Comparison of ENCODE assay signal across 21 mouse cellular contexts in the genomic region with DNA sequence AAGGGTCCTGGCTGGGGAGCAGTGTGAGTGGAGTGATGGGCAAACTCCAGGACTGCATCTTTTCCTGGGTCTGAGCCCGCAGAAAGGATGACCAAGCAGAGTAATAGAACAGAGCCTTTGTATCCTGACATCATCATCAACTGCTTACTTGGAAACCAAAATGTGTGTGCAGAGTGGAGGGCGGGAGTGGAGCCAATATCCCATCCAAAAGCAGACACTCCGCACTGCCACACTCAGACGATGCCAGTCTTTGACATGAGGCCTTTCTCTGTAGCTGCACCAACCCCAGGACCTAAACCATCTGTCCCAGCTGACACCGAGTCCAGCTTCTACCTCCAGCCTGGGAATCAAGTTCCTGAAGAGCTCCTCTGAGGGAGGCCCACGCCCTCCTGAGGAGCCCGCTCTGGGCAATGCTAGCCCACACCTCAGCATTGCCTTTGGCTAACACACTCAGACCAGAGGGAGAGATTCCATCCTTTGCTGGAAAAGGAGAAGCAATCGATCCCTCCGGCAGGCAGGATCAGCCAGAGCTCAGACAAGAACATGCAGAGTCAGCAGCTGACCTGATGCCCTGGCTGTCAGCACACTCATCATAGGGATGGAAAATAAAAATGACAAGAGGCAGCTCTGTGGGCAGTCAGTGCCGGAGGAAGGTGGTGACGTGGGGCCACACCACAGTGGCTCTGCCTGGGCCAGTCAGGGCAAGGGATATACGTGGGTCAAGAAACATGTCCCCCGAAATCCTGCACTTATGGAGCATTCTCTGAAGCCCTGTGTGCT. TPM values are rescaled to one million over a fixed set of nuclear protein-coding genes. Genes with fewer than 3 reads are reported as not detected.
DNase-seq lines count a peak whose midpoint lies in the region; ATAC-seq lines count a peak whose summit lies in the region.
"Had no signal": no experiment of that assay in that cellular context is flagged by ENCODE, and none has a peak within 500 bp of the region (broad histone marks: within the 10 kb centered on the region; RNA-seq: fewer than 3 reads in every experiment).

No protein-coding gene starts in this region.

- no peaks in the 10 kb centered on the region for H3K4me1 ChIP-seq in forebrain, embryonic 11.5 days (replicated peaks; ENCODE audit: control insufficient read depth, insufficient read depth, low read length)
- no peaks in the 10 kb centered on the region for H3K4me1 ChIP-seq in forebrain, embryonic 15.5 days
- peaks cover 12% of the 10 kb centered on the region; the same call in 1 of the 2 replicates for H3K4me1 ChIP-seq in heart, embryonic 10.5 days
- H3K4me1 ChIP-seq in hindbrain, embryonic 15.5 days (replicated peaks): no peaks in the 10 kb centered on the region
- H3K4me1 ChIP-seq in hindbrain, embryonic 13.5 days (replicated peaks): no peaks in the 10 kb centered on the region; the same call in none of the 2 replicates
- H3K4me1 ChIP-seq: embryonic facial prominence, embryonic 13.5 days; intestine, embryonic 15.5 days had no signal

- DNase-seq in forebrain, embryonic 11.5 days (ENCODE audit: low spot score): peak; percentile 32
- peak; percentile 73 for DNase-seq in heart, embryonic 10.5 days (ENCODE audit: low spot score)
- no peak for DNase-seq in heart, adult 11 months
- peak; percentile 10 for DNase-seq in lung, postnatal 10 days
- no peak for DNase-seq in lung, adult 18-20 months
- DNase-seq: adrenal gland, adult 2 months; adrenal gland, postnatal 25 days; cerebellum, adult 8-10 months; cerebellum, postnatal 36 days; gastrocnemius, postnatal 36 days; heart, adult 2 months; kidney, adult 18-20 months; kidney, postnatal 10 days had no signal

- H3K27me3 ChIP-seq in forebrain, embryonic 11.5 days (ENCODE audit: control insufficient read depth, insufficient read depth, low read length): no peaks in the 10 kb centered on the region
- H3K27me3 ChIP-seq in forebrain, embryonic 15.5 days: no peaks in the 10 kb centered on the region
- H3K27me3 ChIP-seq in heart, embryonic 10.5 days (ENCODE audit: insufficient read depth, poor library complexity, severe bottlenecking): no peaks in the 10 kb centered on the region
- H3K27me3 ChIP-seq in hindbrain, embryonic 15.5 days: no peaks in the 10 kb centered on the region
- no peaks in the 10 kb centered on the region for H3K27me3 ChIP-seq in hindbrain, embryonic 13.5 days
- H3K27me3 ChIP-seq: CH12.LX; embryonic facial prominence, embryonic 13.5 days; intestine, embryonic 15.5 days had no signal

- 94% methylated on average over 13 of the region's 13 CpGs for WGBS in forebrain, embryonic 11.5 days
- WGBS in forebrain, embryonic 15.5 days: 87% methylated on average over 13 of the region's 13 CpGs
- WGBS in heart, embryonic 10.5 days: 80% methylated on average over 13 of the region's 13 CpGs
- 79% methylated on average over 13 of the region's 13 CpGs for WGBS in hindbrain, embryonic 15.5 days
- WGBS in hindbrain, embryonic 13.5 days: 80% methylated on average over 13 of the region's 13 CpGs

- no peaks in the 10 kb centered on the region for H3K9me3 ChIP-seq in forebrain, embryonic 11.5 days (ENCODE audit: control insufficient read depth, low read length)
- H3K9me3 ChIP-seq in forebrain, embryonic 15.5 days: no peaks in the 10 kb centered on the region
- no peaks in the 10 kb centered on the region for H3K9me3 ChIP-seq in heart, embryonic 10.5 days
- H3K9me3 ChIP-seq in hindbrain, embryonic 15.5 days: no peaks in the 10 kb centered on the region
- no peaks in the 10 kb centered on the region for H3K9me3 ChIP-seq in hindbrain, embryonic 13.5 days
- H3K9me3 ChIP-seq: embryonic facial prominence, embryonic 13.5 days; intestine, embryonic 15.5 days had no signal

- no peak for ATAC-seq in forebrain, embryonic 11.5 days (replicated peaks; ENCODE audit: low FRiP score)
- ATAC-seq in forebrain, embryonic 15.5 days (replicated peaks): no peak
- peak; percentile 45; the same call in 1 of the 2 replicates for ATAC-seq in hindbrain, embryonic 15.5 days (ENCODE audit: low FRiP score, low read depth)
- ATAC-seq in hindbrain, embryonic 13.5 days (ENCODE audit: low FRiP score): no peak
- ATAC-seq: forebrain, embryonic 14.5 days; intestine, embryonic 15.5 days had no signal

- H3K36me3 ChIP-seq in forebrain, embryonic 11.5 days (ENCODE audit: control insufficient read depth, insufficient read depth, low read length): no peaks in the 10 kb centered on the region
- H3K36me3 ChIP-seq in forebrain, embryonic 15.5 days: no peaks in the 10 kb centered on the region
- H3K36me3 ChIP-seq in heart, embryonic 10.5 days: peaks cover 71% of the 10 kb centered on the region
- H3K36me3 ChIP-seq in hindbrain, embryonic 15.5 days: no peaks in the 10 kb centered on the region
- 0 out of 2 replicates have a peak, but pooled peaks cover 2% of the 10 kb centered on the region for H3K36me3 ChIP-seq in hindbrain, embryonic 13.5 days
- H3K36me3 ChIP-seq: embryonic facial prominence, embryonic 13.5 days; intestine, embryonic 15.5 days had no signal

- no peak overlapping the region for H3K27ac ChIP-seq in forebrain, embryonic 11.5 days (ENCODE audit: low read depth, low read length)
- no peak overlapping the region for H3K27ac ChIP-seq in forebrain, embryonic 15.5 days (replicated peaks)
- no peak overlapping the region for H3K27ac ChIP-seq in heart, embryonic 10.5 days
- H3K27ac ChIP-seq in hindbrain, embryonic 15.5 days (replicated peaks): no peak overlapping the region
- H3K27ac ChIP-seq in hindbrain, embryonic 13.5 days: no peak overlapping the region
- H3K27ac ChIP-seq: embryonic facial prominence, embryonic 13.5 days; heart, adult 2 months; intestine, embryonic 15.5 days had no signal

- H3K4me2 ChIP-seq in forebrain, embryonic 11.5 days (ENCODE audit: low read depth, low read length, severe bottlenecking): no peak overlapping the region
- no peak overlapping the region for H3K4me2 ChIP-seq in forebrain, embryonic 15.5 days (replicated peaks)
- no peak overlapping the region for H3K4me2 ChIP-seq in hindbrain, embryonic 15.5 days
- no peak overlapping the region for H3K4me2 ChIP-seq in hindbrain, embryonic 13.5 days
- H3K4me2 ChIP-seq: embryonic facial prominence, embryonic 13.5 days; intestine, embryonic 15.5 days had no signal

- no peak overlapping the region for H3K4me3 ChIP-seq in forebrain, embryonic 11.5 days (ENCODE audit: low read depth, low read length)
- no peak overlapping the region for H3K4me3 ChIP-seq in forebrain, embryonic 15.5 days
- no peak overlapping the region for H3K4me3 ChIP-seq in heart, embryonic 10.5 days
- no peak overlapping the region for H3K4me3 ChIP-seq in hindbrain, embryonic 15.5 days
- no peak overlapping the region for H3K4me3 ChIP-seq in hindbrain, embryonic 13.5 days
- H3K4me3 ChIP-seq: embryonic facial prominence, embryonic 13.5 days; heart, adult 2 months; intestine, embryonic 15.5 days had no signal

- no peak overlapping the region for H3K9ac ChIP-seq in forebrain, embryonic 11.5 days (ENCODE audit: low read length)
- H3K9ac ChIP-seq in forebrain, embryonic 15.5 days (replicated peaks): no peak overlapping the region
- H3K9ac ChIP-seq in hindbrain, embryonic 15.5 days: no peak overlapping the region
- no peak overlapping the region for H3K9ac ChIP-seq in hindbrain, embryonic 13.5 days
- H3K9ac ChIP-seq: embryonic facial prominence, embryonic 13.5 days; intestine, embryonic 15.5 days had no signal

RNA-seq across cellular contexts. Expression of gene Whamm, which starts 42.0 kb away (rescaled TPM):
- polyA plus RNA-seq in forebrain, embryonic 11.5 days (2014; fragmentation: Nextera tagmentation; extraction: Ambion mirVana): 5.3 and 7.1 TPM in 2 replicates
- polyA plus RNA-seq in forebrain, embryonic 15.5 days (2015; fragmentation: Nextera tagmentation; extraction: Ambion mirVana): 5.7 and 7.6 TPM in 2 replicates
- polyA plus RNA-seq in heart, embryonic 10.5 days (2016; fragmentation: Nextera tagmentation; extraction: Ambion mirVana): 3.9 and 4.0 TPM in 2 replicates
- 5.5 and 6.6 TPM in 2 replicates for polyA plus RNA-seq in hindbrain, embryonic 15.5 days (2015; fragmentation: Nextera tagmentation; extraction: Ambion mirVana)
- 6.2 TPM in 2 replicates for polyA plus RNA-seq in hindbrain, embryonic 13.5 days (2015; fragmentation: Nextera tagmentation; extraction: Ambion mirVana)

RNA-seq across cellular contexts. Expression of gene Fsd2, which starts 46.3 kb away (rescaled TPM):
- 0.15 and 0.25 TPM in 2 replicates for polyA plus RNA-seq in forebrain, embryonic 11.5 days (2014; fragmentation: Nextera tagmentation; extraction: Ambion mirVana)
- polyA plus RNA-seq in forebrain, embryonic 15.5 days (2015; fragmentation: Nextera tagmentation; extraction: Ambion mirVana): 0.31 and 0.34 TPM in 2 replicates
- 39.8 and 79.8 TPM in 2 replicates for polyA plus RNA-seq in heart, embryonic 10.5 days (2016; fragmentation: Nextera tagmentation; extraction: Ambion mirVana)
- 0.12 and 0.29 TPM in 2 replicates for polyA plus RNA-seq in hindbrain, embryonic 15.5 days (2015; fragmentation: Nextera tagmentation; extraction: Ambion mirVana)
- polyA plus RNA-seq in hindbrain, embryonic 13.5 days (2015; fragmentation: Nextera tagmentation; extraction: Ambion mirVana): 0.09 and 0.25 TPM in 2 replicates
- polyA plus RNA-seq: kidney, embryonic 14.5 days had no signal

Comparison
In these comparisons a context has a peak if more than half of its experiments do, and no peak if none do; other contexts are left out.
1. DNase-seq: peak in forebrain, embryonic 11.5 days (single experiment), heart, embryonic 10.5 days (single experiment) and lung, postnatal 10 days (single experiment); none in heart, adult 11 months (single experiment) and lung, adult 18-20 months (0 of 2).
2. RNA of gene Fsd2, which starts 46.3 kb away (polyA plus RNA-seq): 39.8 to 79.8 TPM in heart, embryonic 10.5 days; 0.31 to 0.34 TPM in forebrain, embryonic 15.5 days, 0.15 to 0.25 TPM in forebrain, embryonic 11.5 days, 0.12 to 0.29 TPM in hindbrain, embryonic 15.5 days and 0.09 to 0.25 TPM in hindbrain, embryonic 13.5 days; every median in the first group is over 10 times any median in the second.